Mouse (Mus musculus) embryonic fibroblast, embryonic 13.5 days (primary cell): ENCODE results near the gene Iffo2.

Source experiments
- CTCF ChIP-seq: IDR thresholded peaks from 2 replicates; pipeline ENCODE4 v1.5.1; 2011; ENCODE audit warnings: mild to moderate bottlenecking, control low read depth, low read length, moderate library complexity, borderline replicate concordance; ENCODE audit not compliant: insufficient read depth
- POLR2A ChIP-seq: IDR thresholded peaks from 2 replicates; pipeline ENCODE4 v1.6.1; 2011; ENCODE audit warnings: low read depth, mild to moderate bottlenecking, control low read depth, low read length, moderate library complexity

- TF ChIP-seq CTCF (no peak), POLR2A (no peak)
These were observed 116.6 kb downstream of the Iffo2 start for GRCm38 (mm10) chr4:139646916-139647315.
